Mouse (Mus musculus): ENCODE results near the gene B3gnt7. TPM values are rescaled to one million over a fixed set of nuclear protein-coding genes. Genes with fewer than 3 reads are reported as not detected.
A peak's percentile ranks its signal among the peaks of the same experiment; 100 is the strongest.

Gene B3gnt7
- total RNA-seq, 1 experiment: 103 TPM

DNA sequence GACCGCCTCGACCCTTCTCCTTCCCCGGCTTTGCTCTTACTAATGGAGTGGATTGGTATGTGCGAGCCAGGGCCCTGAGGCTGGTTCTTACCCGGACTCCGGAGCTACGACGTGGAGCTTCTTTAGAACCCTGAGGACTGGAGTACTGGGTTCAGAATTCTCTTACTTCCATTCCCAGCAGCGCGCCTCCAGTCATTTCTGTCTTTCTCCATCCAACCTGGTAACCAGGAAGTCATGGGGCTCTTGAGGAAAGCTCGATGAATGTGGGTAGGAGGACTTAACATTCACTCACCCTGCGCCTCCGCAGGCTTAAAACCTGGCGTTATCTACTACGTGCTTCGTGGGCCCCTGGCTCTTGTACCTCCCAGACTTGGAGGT is 1.2 kb downstream of the B3gnt7 start:
- peak overlapping the region; percentile 89 for H3K27ac ChIP-seq (ENCODE audit: insufficient read depth, low read depth, low read length, poor library complexity, severe bottlenecking)
- no peak for TF ChIP-seq CHD2 (IDR thresholded peaks at IDR 0.05; ENCODE audit: low read depth, low read length)
- TF ChIP-seq MAFK (IDR thresholded peaks at IDR 0.05; ENCODE audit: insufficient read depth, low read depth, low read length): no peak
- TF ChIP-seq ZNF384 (IDR thresholded peaks at IDR 0.05; ENCODE audit: low read depth, low read length): no peak
- no peak for TF ChIP-seq HCFC1 (IDR thresholded peaks at IDR 0.05; ENCODE audit: borderline replicate concordance, insufficient read depth, low read length)
- TF ChIP-seq ZC3H11A (IDR thresholded peaks at IDR 0.05; ENCODE audit: borderline replicate concordance, low read depth, low read length): no peak
- in situ Hi-C loops (cut with MboI; ENCODE audit: low sequenced_read_pairs in 2 of 2, unreplicated experiment in 2 of 2): no loop called here
- DNase-seq (ENCODE audit: low read depth, low spot score): no peak
- no peaks in the 10 kb centered on the region for H3K9me3 ChIP-seq (ENCODE audit: control insufficient read depth, insufficient read depth, low read depth, low read length)
- H3K36me3 ChIP-seq (ENCODE audit: control insufficient read depth, insufficient read depth, low read length, poor library complexity, severe bottlenecking): peaks cover 29% of the 10 kb centered on the region
- peak overlapping the region; percentile 93 for H3K4me3 ChIP-seq (ENCODE audit: insufficient read depth in 1 of 2, low read depth in 1 of 2, low read length in 2 of 2, poor library complexity in 1 of 2, severe bottlenecking in 1 of 2)
- H3K4me1 ChIP-seq (ENCODE audit: control insufficient read depth in 2 of 2, insufficient read depth in 2 of 2, low read length in 2 of 2, poor library complexity in 1 of 2): peaks cover 17 to 48% of the 10 kb centered on the region in 2 experiments
- peak overlapping the region; percentile 89 for H3K9ac ChIP-seq (ENCODE audit: insufficient read depth, low read depth, low read length, poor library complexity, severe bottlenecking)

DNA sequence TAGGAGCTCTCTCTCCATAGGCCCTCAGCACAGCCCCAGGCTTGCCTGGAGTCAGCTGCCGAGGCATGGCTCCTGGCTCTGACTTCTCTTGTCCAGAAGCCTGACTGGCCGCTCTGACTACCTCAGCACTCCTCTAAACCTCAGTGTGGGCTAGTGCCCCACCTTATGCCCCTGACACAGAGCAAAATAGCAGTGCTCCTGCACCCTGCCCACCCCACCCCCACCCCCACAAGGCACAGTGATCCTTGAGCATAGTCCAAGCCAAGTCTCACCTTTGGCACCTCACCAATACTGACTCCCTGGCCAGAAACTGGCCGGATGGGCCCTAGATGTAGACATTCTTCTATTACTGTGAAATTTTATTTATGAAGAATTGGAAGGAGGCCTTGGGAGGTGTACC is 4.1 kb downstream of the B3gnt7 start:
- no peak for DNase-seq (ENCODE audit: low read depth, low spot score)
- H3K4me1 ChIP-seq (ENCODE audit: control insufficient read depth in 2 of 2, insufficient read depth in 2 of 2, low read length in 2 of 2, poor library complexity in 1 of 2): peaks cover 9 to 28% of the 10 kb centered on the region in 2 experiments
- in situ Hi-C loops (cut with MboI; ENCODE audit: low sequenced_read_pairs in 2 of 2, unreplicated experiment in 2 of 2): no loop called here
- peak overlapping the region; percentile 48; the same call in 1 of the 2 replicates for H3K9ac ChIP-seq (ENCODE audit: insufficient read depth, low read depth, low read length, poor library complexity, severe bottlenecking)
- H3K27ac ChIP-seq (ENCODE audit: insufficient read depth, low read depth, low read length, poor library complexity, severe bottlenecking): peak overlapping the region; percentile 98; the same call in 1 of the 2 replicates
- TF ChIP-seq ZC3H11A (IDR thresholded peaks at IDR 0.05; ENCODE audit: borderline replicate concordance, low read depth, low read length): no peak
- no peak for TF ChIP-seq MAFK (IDR thresholded peaks at IDR 0.05; ENCODE audit: insufficient read depth, low read depth, low read length)
- no peak for TF ChIP-seq CHD2 (IDR thresholded peaks at IDR 0.05; ENCODE audit: low read depth, low read length)
- no peak for TF ChIP-seq ZNF384 (IDR thresholded peaks at IDR 0.05; ENCODE audit: low read depth, low read length)
- TF ChIP-seq HCFC1 (IDR thresholded peaks at IDR 0.05; ENCODE audit: borderline replicate concordance, insufficient read depth, low read length): no peak
- H3K36me3 ChIP-seq (ENCODE audit: control insufficient read depth, insufficient read depth, low read length, poor library complexity, severe bottlenecking): peaks cover 29% of the 10 kb centered on the region
- peak overlapping the region in 1 of 2 experiments; percentile 93; a peak in 2 of 4 replicates for H3K4me3 ChIP-seq (ENCODE audit: insufficient read depth in 1 of 2, low read depth in 1 of 2, low read length in 2 of 2, poor library complexity in 1 of 2, severe bottlenecking in 1 of 2)
- no peaks in the 10 kb centered on the region for H3K9me3 ChIP-seq (ENCODE audit: control insufficient read depth, insufficient read depth, low read depth, low read length)

DNA sequence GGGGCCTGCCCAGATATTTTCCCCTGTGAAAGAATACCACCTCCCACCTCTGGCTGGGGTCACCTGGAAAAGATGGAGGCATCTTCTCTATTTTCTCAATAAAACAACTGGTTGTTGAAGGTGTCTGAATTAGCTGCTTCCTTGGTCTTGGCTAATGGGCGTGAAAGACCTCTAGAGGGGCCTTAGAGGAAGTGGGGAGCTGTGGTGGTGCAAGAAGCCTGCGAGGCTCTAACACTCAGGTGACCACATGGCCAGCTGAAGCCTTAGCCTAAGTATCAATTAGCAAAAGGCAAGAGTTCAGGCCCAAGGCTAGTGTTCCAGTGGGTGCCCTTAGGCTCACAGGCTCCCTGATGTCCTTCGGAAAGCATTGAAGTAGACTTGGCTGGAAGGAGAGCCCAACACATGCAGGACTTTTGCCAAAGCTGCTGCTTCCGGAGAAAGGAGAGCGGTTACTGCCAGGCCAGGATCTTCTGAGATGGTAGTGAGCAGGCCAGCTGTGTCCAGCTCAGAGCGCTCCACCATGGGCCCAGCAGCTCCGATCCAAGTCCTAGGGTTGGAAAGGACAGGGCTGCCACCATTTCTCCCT is 4.6 kb downstream of the B3gnt7 start:
- Histone ChIP-seq H3K4me1 (ENCODE audit: control insufficient read depth in 2 of 2, insufficient read depth in 2 of 2, low read length in 2 of 2, poor library complexity in 1 of 2) (peaks cover 5 to 23% of the 10 kb centered on the region in 2 experiments; a peak in 3 of 4 replicates), H3K4me3 (ENCODE audit: insufficient read depth in 1 of 2, low read depth in 1 of 2, low read length in 2 of 2, poor library complexity in 1 of 2, severe bottlenecking in 1 of 2) (peak overlapping the region in 1 of 2 experiments; percentile 44; a peak in 3 of 4 replicates), H3K9ac (ENCODE audit: insufficient read depth, low read depth, low read length, poor library complexity, severe bottlenecking) (peak overlapping the region; percentile 62; the same call in 1 of the 2 replicates), H3K36me3 (ENCODE audit: control insufficient read depth, insufficient read depth, low read length, poor library complexity, severe bottlenecking) (peaks cover 29% of the 10 kb centered on the region), H3K27ac (ENCODE audit: insufficient read depth, low read depth, low read length, poor library complexity, severe bottlenecking) (peak overlapping the region; percentile 98), H3K9me3 (ENCODE audit: control insufficient read depth, insufficient read depth, low read depth, low read length) (no peaks in the 10 kb centered on the region)
- DNase-seq (ENCODE audit: low read depth, low spot score): no peak
- TF ChIP-seq ZC3H11A (IDR thresholded peaks at IDR 0.05; ENCODE audit: borderline replicate concordance, low read depth, low read length) (no peak), MAFK (IDR thresholded peaks at IDR 0.05; ENCODE audit: insufficient read depth, low read depth, low read length) (no peak), ZNF384 (IDR thresholded peaks at IDR 0.05; ENCODE audit: low read depth, low read length) (no peak), HCFC1 (IDR thresholded peaks at IDR 0.05; ENCODE audit: borderline replicate concordance, insufficient read depth, low read length) (no peak), CHD2 (IDR thresholded peaks at IDR 0.05; ENCODE audit: low read depth, low read length) (no peak)
- in situ Hi-C loops (cut with MboI; ENCODE audit: low sequenced_read_pairs in 2 of 2, unreplicated experiment in 2 of 2): no loop called here

DNA sequence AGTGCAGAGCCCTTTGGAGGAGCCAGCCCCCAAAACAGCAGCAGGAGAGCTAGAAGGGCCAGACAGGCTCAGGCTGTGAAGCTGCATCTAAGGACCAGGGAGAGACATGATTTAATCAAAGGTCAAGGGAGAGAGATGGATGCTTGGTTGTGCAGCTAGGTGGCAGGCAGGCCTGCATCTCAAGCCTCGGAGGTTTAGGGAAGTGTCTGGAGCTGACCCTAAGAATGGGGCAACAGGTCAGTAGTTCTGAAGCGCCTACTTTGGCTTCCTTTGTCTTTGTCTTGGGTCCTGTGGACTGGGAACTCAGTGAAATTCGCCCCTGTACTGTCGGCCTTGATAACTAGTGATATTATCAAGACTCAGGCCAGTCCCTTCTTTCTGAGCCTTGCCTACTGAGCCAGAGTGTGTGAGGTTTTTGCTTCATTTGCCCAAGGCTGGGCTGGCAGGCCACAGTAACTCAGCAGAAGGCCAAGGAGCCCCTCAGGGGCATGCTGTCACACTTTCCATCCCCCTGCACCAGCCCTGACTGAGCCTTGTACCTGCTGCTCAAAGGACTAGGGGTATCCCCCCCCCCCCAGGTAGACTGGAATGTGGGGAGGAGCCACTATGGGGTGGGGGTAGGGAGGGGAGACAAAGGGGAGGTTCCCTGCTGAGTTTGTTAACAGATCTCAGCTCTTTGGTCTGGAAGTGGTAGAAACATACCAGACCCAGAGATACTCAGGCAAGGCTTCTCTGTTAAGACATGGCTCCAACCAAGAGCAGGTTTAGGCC is 5.4 kb downstream of the B3gnt7 start:
- Histone ChIP-seq H3K4me1 (ENCODE audit: control insufficient read depth in 2 of 2, insufficient read depth in 2 of 2, low read length in 2 of 2, poor library complexity in 1 of 2) (peaks cover 6 to 22% of the 10 kb centered on the region in 2 experiments; a peak in 3 of 4 replicates), H3K9me3 (ENCODE audit: control insufficient read depth, insufficient read depth, low read depth, low read length) (no peaks in the 10 kb centered on the region), H3K9ac (ENCODE audit: insufficient read depth, low read depth, low read length, poor library complexity, severe bottlenecking) (peak overlapping the region; percentile 62), H3K27ac (ENCODE audit: insufficient read depth, low read depth, low read length, poor library complexity, severe bottlenecking) (peak overlapping the region; percentile 98), H3K36me3 (ENCODE audit: control insufficient read depth, insufficient read depth, low read length, poor library complexity, severe bottlenecking) (peaks cover 29% of the 10 kb centered on the region), H3K4me3 (ENCODE audit: insufficient read depth in 1 of 2, low read depth in 1 of 2, low read length in 2 of 2, poor library complexity in 1 of 2, severe bottlenecking in 1 of 2) (peak overlapping the region; percentile 4 to 44)
- in situ Hi-C loops (cut with MboI; ENCODE audit: low sequenced_read_pairs in 2 of 2, unreplicated experiment in 2 of 2): no loop called here
- DNase-seq (ENCODE audit: low read depth, low spot score): no peak
- no peak for TF ChIP-seq CHD2 (IDR thresholded peaks at IDR 0.05; ENCODE audit: low read depth, low read length)
- no peak for TF ChIP-seq ZC3H11A (IDR thresholded peaks at IDR 0.05; ENCODE audit: borderline replicate concordance, low read depth, low read length)
- TF ChIP-seq ZNF384 (IDR thresholded peaks at IDR 0.05; ENCODE audit: low read depth, low read length): no peak
- TF ChIP-seq HCFC1 (IDR thresholded peaks at IDR 0.05; ENCODE audit: borderline replicate concordance, insufficient read depth, low read length): no peak
- no peak for TF ChIP-seq MAFK (IDR thresholded peaks at IDR 0.05; ENCODE audit: insufficient read depth, low read depth, low read length)

All from ES-E14 (cell line).